Mouse (Mus musculus) heart, postnatal 0 days (tissue): Measurements from ENCODE around the gene Ctsh.

Experiments
- CTCF ChIP-seq: IDR thresholded peaks from 2 replicates; pipeline ENCODE4 v1.5.1; 2016; ENCODE audit warnings: antibody characterized with exemption, control low read depth, low read depth
- EP300 ChIP-seq: IDR thresholded peaks from 2 replicates; pipeline ENCODE4 v1.6.1; 2016; ENCODE audit warnings: antibody characterized with exemption, low read depth

- TF ChIP-seq CTCF = no peak
- no peak for TF ChIP-seq EP300
These were observed 35.6 kb downstream of the Ctsh start for GRCm38 (mm10) chr9:90089339-90090104.
